In genomic region chr6:117840686-117841510, GRCm38 (mm10) we compare ENCODE assay signal across 7 mouse cellular contexts. TPM values are rescaled to one million over a fixed set of nuclear protein-coding genes. Genes with fewer than 3 reads are reported as not detected.
DNase-seq lines count a peak whose midpoint lies in the region; ATAC-seq and TF ChIP-seq lines count a peak whose summit lies in the region.

Gene Zfp637, plus strand, starts transcription at chr6:117841180.

- peaks cover 35% of the 10 kb centered on the region for H3K36me3 ChIP-seq in embryonic facial prominence, embryonic 10.5 days (replicated peaks)
- peaks cover 19% of the 10 kb centered on the region for H3K36me3 ChIP-seq in intestine, postnatal 0 days (ENCODE audit: control insufficient read depth, insufficient read depth)
- peaks cover 28% of the 10 kb centered on the region for H3K36me3 ChIP-seq in midbrain, embryonic 12.5 days

- peak within 1 kb of the TSS; percentile 91 for H3K9ac ChIP-seq in intestine, postnatal 0 days (ENCODE audit: low read depth, low read length)
- H3K9ac ChIP-seq in midbrain, embryonic 12.5 days (replicated peaks), result peak within 1 kb of the TSS; percentile 96

- peak; percentile 80 for TF ChIP-seq CTCF in intestine, postnatal 0 days (IDR thresholded peaks at IDR 0.05; ENCODE audit: low read depth)

- peaks cover 3% of the 10 kb centered on the region; the same call in 1 of the 2 replicates for H3K9me3 ChIP-seq in embryonic facial prominence, embryonic 10.5 days
- no peaks in the 10 kb centered on the region for H3K9me3 ChIP-seq in intestine, postnatal 0 days (ENCODE audit: control insufficient read depth)
- H3K9me3 ChIP-seq in midbrain, embryonic 12.5 days, result no peaks in the 10 kb centered on the region

- intact Hi-C loops in left cerebral cortex, postnatal 4 days (cut with DNase I), result no loop called here

- no peaks in the 10 kb centered on the region for H3K27me3 ChIP-seq in embryonic facial prominence, embryonic 10.5 days (replicated peaks; ENCODE audit: low read depth, poor library complexity, severe bottlenecking)
- H3K27me3 ChIP-seq in intestine, postnatal 0 days (replicated peaks; ENCODE audit: control insufficient read depth, insufficient read depth, low read length), result no peaks in the 10 kb centered on the region
- H3K27me3 ChIP-seq in midbrain, embryonic 12.5 days, result no peaks in the 10 kb centered on the region

- H3K4me2 ChIP-seq in intestine, postnatal 0 days (replicated peaks; ENCODE audit: low read depth), result peak within 1 kb of the TSS; percentile 88
- H3K4me2 ChIP-seq in midbrain, embryonic 12.5 days (replicated peaks), result peak within 1 kb of the TSS; percentile 60

- H3K27ac ChIP-seq in embryonic facial prominence, embryonic 10.5 days (replicated peaks), result peak within 1 kb of the TSS; percentile 97
- H3K27ac ChIP-seq in intestine, postnatal 0 days (ENCODE audit: low read depth, low read length), result peak within 1 kb of the TSS; percentile 89
- peak within 1 kb of the TSS; percentile 95 for H3K27ac ChIP-seq in midbrain, embryonic 12.5 days (replicated peaks)

- peak; percentile 92 for ATAC-seq in intestine, postnatal 0 days
- ATAC-seq in midbrain, embryonic 12.5 days (ENCODE audit: low FRiP score, low read depth), result peak; percentile 97

- H3K4me1 ChIP-seq in embryonic facial prominence, embryonic 10.5 days, result peaks cover 16% of the 10 kb centered on the region
- H3K4me1 ChIP-seq in intestine, postnatal 0 days (replicated peaks; ENCODE audit: control insufficient read depth, insufficient read depth, low read length), result no peaks in the 10 kb centered on the region
- peaks cover 10% of the 10 kb centered on the region; the same call in 1 of the 2 replicates for H3K4me1 ChIP-seq in midbrain, embryonic 12.5 days

- peak within 1 kb of the TSS; percentile 78 for H3K4me3 ChIP-seq in embryonic facial prominence, embryonic 10.5 days
- peak within 1 kb of the TSS; percentile 98 for H3K4me3 ChIP-seq in intestine, postnatal 0 days (ENCODE audit: low read depth, low read length)
- peak within 1 kb of the TSS; percentile 81 for H3K4me3 ChIP-seq in midbrain, embryonic 12.5 days

- peak; percentile 96 for DNase-seq in adrenal gland, postnatal 10 days
- peak; percentile 97 for DNase-seq in embryonic facial prominence, embryonic 10.5 days (ENCODE audit: low spot score)
- DNase-seq in gonadal fat pad, adult 2 months (ENCODE audit: low read depth), result no peak
- peak; percentile 97 for DNase-seq in left cerebral cortex, postnatal 4 days
- DNase-seq in spleen, adult 12 weeks (ENCODE audit: low spot score), result peak; percentile 75

- under 1% methylated on average over 66 of the region's 66 CpGs for WGBS in embryonic facial prominence, embryonic 10.5 days
- WGBS in intestine, postnatal 0 days, result under 1% methylated on average over 66 of the region's 66 CpGs
- WGBS in midbrain, embryonic 12.5 days, result under 1% methylated on average over 66 of the region's 66 CpGs

RNA-seq across cellular contexts. Expression of gene Zfp637, which starts in this region (rescaled TPM):
- total RNA-seq in adrenal gland, postnatal 10 days (2021), result 10 to 100 TPM; 30.9 to 38.0 TPM
- 115 and 127 TPM in 2 replicates for polyA plus RNA-seq in embryonic facial prominence, embryonic 10.5 days (2016; fragmentation: Nextera tagmentation; extraction: Ambion mirVana)
- polyA plus RNA-seq in gonadal fat pad, adult 2 months (2012; rRNA removed), result 25.1 and 25.6 TPM in 2 replicates
- polyA plus RNA-seq in intestine, postnatal 0 days (2015; fragmentation: Nextera tagmentation; extraction: Ambion mirVana), result 46.1 and 51.3 TPM in 2 replicates
- 10 to 100 TPM; 69.2 to 70.2 TPM for total RNA-seq in left cerebral cortex, postnatal 4 days (2021)
- polyA plus RNA-seq in midbrain, embryonic 12.5 days (2016; fragmentation: Nextera tagmentation; extraction: Ambion mirVana), result 118 and 134 TPM in 2 replicates
